Mouse (Mus musculus): ENCODE measurements around the gene Nuak2.

DNA sequence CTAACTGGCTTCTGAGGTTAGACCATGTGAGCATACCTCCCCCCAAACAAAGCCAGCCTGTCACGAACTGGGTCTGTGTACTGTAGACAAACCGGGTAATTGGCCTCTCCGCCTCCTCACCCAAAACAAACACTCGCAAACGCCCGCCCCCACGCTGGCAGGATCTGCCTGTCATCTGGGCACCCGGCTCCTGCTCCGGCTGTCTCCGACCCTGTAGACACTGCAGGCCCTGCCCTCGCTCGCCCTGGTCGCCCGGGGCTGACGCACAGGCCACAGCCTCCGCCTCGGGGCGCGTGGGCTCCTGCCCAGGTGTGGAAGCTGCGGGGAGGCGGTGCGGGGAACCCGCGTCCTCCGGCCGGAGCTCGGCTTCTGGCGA, 17.5 kb upstream of the Nuak2 start, which contains the start of gene Klhdc8a:
- TF ChIP-seq CTCF (IDR thresholded peaks at IDR 0.05; ENCODE audit: low read depth) (no peak), EP300 (IDR thresholded peaks at IDR 0.05; ENCODE audit: low read depth) (no peak)
